Mouse (Mus musculus) layer of hippocampus, adult 9-11 months (tissue): ENCODE measurements around the gene Alkbh7.

ENCODE experiments used
- DNase-seq: peaks from one replicate; pipeline ENCODE4 v3.0.0; 2022

Gene Alkbh7

DNA sequence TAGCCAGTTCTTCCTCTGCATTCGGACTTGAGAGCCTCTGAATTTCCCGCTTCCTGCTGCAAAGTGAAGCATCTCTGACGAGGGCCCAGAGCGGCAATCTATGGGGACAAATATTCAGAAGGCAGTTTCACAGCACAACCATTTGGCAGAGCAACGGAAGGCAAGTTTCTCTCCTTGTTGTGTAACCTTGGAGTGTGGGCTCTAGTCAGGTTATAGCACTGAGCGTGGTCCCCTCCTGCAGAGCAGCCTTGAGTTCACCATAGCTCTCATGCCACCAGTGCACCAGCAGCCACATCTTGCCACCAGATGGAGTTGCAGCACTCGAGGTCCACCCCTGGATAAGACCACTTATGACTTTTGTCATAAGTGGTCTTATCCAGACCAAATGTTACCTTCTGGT is 8.7 kb upstream of the Alkbh7 start:
- no peak for DNase-seq

GRCm38 (mm10) chr17:56988921-56989430 is 8.2 kb upstream of the Alkbh7 start:
- no peak for DNase-seq

DNA sequence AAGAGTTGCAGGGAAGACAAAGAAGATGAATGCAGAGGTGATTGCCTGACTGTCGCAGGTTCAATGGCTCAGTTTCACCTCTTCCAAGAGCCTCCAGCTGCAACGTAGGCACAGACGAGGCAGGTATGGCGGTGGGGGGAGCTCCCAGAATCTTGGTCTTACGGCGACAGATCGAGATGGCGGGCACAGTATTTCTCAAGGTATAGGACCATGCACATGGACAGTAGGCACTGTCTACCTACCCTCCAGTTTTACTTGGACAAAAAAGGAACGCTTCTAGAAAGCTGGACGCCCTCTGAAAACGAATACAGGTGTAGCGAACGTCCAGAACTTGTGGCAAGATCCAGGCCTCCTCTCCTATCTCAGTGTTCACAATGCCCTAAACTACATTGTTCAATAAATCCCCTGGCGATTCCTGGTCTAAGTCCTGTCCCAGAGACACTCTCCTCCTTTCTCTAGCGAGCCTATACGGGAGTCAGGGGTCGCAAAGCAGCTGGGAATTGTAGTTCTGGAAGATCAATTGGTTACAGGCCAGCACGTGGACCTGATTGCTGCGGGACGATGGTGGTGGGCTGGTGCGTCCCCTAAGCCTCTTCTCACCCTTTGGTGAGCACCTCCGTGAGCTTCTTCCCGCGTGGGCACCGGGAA is 7.5 kb upstream of the Alkbh7 start:
- DNase-seq, result peak; percentile 89

- DNase-seq, result peak; percentile 97
These were observed 6.9 kb upstream of the Alkbh7 start, which contains the start of gene Clpp for GRCm38 (mm10) chr17:56990115-56990746. TSS of gene Clpp (plus strand) at chr17:56990305.

- DNase-seq, result no peak
These were observed 6.2 kb upstream of the Alkbh7 start for GRCm38 (mm10) chr17:56990966-56991365.

DNA sequence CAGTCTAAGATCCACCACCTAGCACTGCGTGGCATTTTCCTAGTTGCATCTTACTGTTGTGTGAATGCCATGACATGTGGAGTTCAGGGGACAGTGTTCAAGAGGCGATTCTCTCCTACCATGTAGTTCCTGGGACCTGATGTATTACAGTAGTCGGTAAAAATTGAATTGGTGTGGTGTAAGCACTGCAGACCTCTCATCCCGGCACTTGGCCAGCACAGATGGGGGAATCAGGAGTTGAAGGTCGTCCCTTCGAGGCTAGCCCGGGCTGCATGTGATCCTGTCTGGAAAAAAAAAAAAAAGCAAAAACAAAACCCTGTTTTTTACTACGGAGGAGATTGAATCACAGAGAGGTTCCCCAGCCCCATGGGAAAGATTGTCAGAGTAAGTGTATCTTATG is 2.1 kb upstream of the Alkbh7 start:
- no peak for DNase-seq

DNA sequence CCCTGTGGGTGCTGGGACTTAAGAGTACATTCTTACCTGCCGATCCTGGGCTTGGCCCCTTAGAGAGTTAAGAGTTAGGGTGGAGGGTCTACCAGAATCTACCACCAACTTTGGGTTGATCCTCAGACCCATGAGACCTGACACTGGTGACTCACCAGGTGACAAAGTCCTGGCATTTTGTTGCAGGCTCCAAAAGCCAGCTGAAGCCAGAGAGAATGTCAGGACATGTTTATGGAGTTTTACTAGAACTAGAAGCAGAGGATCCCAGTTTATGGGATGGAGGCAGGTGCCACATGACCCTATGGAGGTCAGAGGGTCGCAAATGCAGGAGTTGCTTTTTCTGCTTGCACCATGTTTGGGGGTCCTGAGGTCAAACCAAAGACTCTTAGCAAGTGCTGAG is 633 bp upstream of the Alkbh7 start:
- DNase-seq, result no peak

DNA sequence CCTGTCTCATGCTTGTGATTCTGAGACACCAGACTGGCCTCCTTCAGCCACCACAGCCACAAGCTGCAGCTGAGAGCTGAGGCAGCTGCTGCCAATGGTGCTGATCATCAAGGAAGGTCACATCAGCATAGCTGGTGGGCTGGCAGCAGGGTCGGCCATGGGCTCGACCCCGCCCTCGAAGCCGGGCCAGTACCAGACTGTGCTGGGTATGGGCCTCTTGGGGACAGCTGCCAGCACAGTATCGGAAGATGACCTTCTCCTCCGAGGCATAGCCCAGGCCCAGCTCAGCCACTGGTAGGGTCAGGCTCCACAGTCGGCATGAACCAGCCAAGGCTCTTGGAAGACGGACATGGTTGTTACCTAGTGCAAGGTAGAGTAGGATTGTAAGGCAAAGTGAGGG is 2.3 kb downstream of the Alkbh7 start:
- no peak for DNase-seq

GRCm38 (mm10) chr17:56999968-57000609 is 3.0 kb downstream of the Alkbh7 start, which contains the start of gene Pspn:
TSS of gene Pspn (minus strand) at chr17:57000018.
- DNase-seq, result no peak

- DNase-seq, result no peak
These were observed 4.1 kb downstream of the Alkbh7 start for GRCm38 (mm10) chr17:57001228-57001627.

DNA sequence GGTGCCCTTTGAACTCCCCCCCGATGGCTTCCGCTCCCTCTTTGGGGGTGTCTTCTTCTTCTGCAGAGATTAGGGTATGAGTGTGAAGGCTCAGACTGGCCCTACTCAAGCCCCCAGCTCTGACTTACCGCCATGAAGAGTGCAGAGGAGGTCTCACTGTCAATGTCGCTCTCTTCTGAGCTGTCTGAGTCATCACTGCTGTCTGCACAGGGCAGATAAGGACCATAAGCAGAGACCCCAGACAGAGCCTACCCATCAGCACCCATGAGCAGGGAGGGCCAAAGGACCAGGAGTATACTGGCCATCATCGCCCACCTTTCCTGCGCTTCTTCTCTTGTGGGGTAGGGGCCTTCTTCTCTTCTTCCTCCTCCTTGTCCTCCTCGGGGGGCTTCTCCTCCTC is 6.9 kb downstream of the Alkbh7 start:
- no peak for DNase-seq

DNA sequence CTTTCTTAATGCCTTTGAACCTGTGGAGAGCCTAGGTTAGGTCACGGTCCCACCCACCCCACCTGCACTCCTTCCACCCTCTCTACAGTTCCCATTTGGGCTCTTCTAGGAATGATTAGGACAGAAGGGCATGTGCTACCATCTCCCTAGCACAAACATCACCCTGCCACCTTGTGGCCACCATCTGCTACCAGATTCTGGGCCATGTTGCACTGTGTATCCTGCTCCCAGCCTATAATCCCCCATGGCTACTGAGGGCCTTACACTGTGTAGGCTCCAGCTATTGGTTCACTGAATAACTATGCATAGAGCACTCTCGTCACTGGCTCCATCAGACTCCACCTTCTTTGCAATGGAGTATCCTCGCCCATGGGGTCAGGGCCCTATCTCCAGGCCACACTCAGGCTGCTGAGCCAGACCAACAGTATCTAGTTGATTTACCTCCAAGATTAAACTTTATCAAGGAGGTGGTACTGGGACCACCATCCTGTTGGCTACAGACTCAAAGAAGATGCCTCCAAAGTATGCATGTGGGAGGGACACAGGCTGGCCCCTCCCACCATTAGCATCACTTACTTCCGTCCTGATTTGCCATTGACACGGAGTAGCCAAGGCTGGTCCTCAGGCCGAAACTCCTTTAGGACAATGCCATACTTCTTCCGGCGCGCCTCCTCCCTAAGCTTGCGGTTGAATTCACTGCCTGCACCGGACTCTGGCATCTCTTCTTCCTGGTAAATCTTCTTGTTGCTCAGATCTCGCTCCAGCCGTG is 10.2 kb downstream of the Alkbh7 start:
- DNase-seq, result no peak

DNA sequence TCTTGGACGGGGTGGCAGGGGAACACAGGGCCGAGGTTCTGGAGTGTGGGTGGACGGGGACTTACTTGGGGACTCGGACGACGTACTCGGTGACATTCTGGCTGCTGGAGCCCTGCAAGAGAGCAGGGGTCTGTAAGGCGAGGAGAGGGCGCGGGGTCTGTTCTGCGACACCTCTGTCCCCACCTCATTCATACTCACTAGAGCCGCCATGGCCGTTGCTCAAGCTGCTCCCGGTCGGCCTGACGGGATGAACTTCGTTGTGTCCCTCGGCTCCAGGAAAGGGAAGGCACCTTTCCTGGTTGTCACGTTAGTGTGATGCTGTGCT is 13.7 kb downstream of the Alkbh7 start:
- DNase-seq, result no peak

DNA sequence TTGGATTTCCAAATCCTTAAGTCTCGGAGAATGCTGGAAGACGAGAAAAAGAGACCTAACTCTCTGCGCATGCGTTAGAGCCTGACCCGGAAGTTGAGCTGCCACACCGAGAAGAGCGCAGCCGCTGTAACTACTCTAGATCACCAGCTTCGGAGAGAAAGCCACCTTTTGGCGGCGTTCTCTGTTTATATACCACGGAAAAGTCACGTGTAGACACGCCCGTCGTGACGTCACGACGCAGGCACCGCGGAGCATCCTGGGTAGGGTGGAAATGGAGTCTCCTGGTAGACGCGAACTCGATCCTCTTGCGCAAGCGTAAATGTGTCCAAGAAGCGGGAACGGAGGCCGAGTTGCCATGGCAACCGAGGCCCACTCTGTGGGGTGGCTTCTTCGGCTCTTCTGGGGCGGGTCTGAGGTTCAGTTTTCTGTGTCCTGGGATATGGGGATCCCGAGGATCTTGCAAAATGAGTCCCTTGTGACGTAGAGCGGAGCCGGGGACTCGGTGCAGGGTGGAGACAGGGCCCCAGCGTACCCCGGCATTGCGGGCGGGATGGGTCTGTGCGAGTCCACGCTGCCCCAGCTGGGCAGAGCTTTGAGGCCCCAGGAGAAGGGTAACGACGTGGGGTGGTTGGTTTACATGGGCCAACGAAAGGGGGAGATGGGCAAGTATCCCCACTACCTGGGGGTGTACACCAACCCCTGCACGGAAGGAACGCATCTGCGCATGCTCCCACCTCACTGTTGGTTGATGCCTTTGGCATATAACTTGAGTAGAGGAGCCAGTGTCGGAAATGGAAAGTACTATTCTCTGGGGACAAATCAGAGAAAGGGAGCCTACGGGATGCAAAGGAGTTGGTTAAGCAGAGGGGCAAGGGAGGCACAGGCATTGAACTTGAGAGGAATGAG is 14.3 kb downstream of the Alkbh7 start, which contains the start of the genes Gtf2f1 and Gm17949:
TSS of gene Gtf2f1 (minus strand) at position 53 of the 906 bp plus-strand sequence.
TSS of gene Gm17949 (plus strand) at position 234 of the 906 bp plus-strand sequence.
- peak; percentile 97 for DNase-seq

GRCm38 (mm10) chr17:57012245-57012795 is 15.2 kb downstream of the Alkbh7 start:
- no peak for DNase-seq

GRCm38 (mm10) chr17:57019693-57020092 is 22.6 kb downstream of the Alkbh7 start:
- DNase-seq, result no peak

- no peak for DNase-seq
These were observed 23.8 kb downstream of the Alkbh7 start for GRCm38 (mm10) chr17:57020960-57021359.

DNA sequence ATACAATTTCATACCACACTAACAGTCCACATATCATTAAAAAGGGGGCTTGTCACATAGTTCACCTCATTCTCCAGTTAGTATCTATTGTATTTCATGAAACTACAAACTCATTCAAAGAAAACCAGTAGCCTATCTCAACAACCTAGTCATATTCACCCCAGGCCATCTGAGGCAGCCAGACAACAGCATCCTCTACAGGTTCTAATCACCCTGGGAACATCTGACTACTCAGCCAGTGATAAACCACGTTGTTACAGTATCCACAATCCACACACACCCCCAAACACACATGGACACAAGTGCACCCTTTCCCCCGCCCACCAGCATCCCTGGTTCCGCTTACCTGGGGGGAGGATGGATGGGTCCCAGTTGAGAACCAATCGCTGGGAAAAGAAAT is 30.3 kb downstream of the Alkbh7 start:
- no peak for DNase-seq

DNA sequence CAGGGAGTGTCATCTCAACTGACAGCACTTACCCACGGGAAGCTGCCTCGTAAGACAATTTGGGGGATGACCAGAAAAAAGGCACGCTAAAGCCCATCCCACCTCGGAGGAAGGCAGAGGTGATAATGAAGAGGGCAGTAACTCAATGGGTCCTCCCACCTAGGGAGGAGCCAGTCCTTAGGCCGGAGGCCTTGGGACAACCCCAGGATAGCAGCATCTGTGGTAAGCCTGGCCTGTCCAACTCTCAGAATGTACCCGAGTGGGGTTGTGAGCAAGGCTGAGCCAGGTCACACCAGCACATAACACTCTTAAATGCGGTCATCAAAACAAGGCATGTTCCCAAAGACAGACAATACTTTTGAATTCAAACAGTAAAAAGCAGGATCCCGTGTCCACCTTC is 32.6 kb downstream of the Alkbh7 start:
- no peak for DNase-seq

DNA sequence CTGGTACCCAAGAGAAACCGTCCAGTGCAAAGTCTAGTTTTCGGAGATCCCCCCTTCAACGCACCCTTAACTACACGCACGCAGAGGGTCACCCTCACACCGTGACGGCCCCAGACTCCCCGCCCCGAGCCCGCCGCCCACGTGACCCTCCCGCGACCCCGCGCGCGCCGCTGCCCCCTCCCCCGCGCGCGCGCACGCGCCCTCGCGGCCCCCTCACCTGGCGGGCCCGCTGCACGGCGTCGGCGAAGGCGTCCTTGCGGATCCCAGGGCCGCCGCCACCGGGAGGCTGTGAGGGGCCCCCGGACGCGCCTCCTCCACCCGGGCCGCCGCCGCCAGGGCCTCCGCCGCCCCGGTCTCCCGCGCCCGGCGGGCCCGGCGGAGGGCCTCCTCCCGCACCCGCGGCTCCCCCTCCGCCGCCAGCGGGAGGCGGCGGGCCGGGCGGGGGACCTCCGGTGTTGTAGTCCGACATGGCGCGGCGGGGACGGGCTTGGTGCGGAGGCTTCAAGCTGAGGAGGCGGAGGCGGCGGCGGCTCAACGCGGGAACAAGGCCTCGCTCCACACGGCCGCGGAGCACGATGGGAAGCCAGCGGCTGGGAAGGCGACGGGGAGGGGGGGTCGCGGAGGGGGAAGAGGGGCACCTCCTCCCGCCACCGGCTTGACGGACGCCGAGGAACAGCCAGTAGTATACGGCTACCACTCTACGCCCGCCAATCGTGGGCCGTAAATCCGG is 34.0 kb downstream of the Alkbh7 start, which contains the start of gene Khsrp:
TSS of gene Khsrp (minus strand) at position 592 of the 730 bp plus-strand sequence.
- no peak for DNase-seq
